Mouse (Mus musculus) right cerebral cortex, adult 18-20 months (tissue): ENCODE data around the gene Tmcc3.
A peak's percentile ranks its signal among the peaks of the same experiment; 100 is the strongest.

ENCODE experiments used
- DNase-seq: peaks from one replicate; pipeline ENCODE4 v3.0.0; 2022; ENCODE audit warnings: mixed read lengths

Tmcc3 gene

GRCm38 (mm10) chr10:94477366-94478225 is 165.8 kb downstream of the Tmcc3 start:
- no peak for DNase-seq

- no peak for DNase-seq
These were observed 167.9 kb downstream of the Tmcc3 start for GRCm38 (mm10) chr10:94479646-94480045.

- peak; percentile 73 for DNase-seq
These were observed 168.8 kb downstream of the Tmcc3 start for GRCm38 (mm10) chr10:94480380-94481101.

GRCm38 (mm10) chr10:94481613-94482012 is 169.9 kb downstream of the Tmcc3 start:
- no peak for DNase-seq

GRCm38 (mm10) chr10:94486179-94486578 is 174.4 kb downstream of the Tmcc3 start:
- no peak for DNase-seq

- no peak for DNase-seq
These were observed 177.8 kb downstream of the Tmcc3 start for GRCm38 (mm10) chr10:94489509-94489908.

- DNase-seq = no peak
These were observed 179.3 kb downstream of the Tmcc3 start for GRCm38 (mm10) chr10:94491006-94491405.

- DNase-seq = peak; percentile 67
These were observed 182.7 kb downstream of the Tmcc3 start for GRCm38 (mm10) chr10:94494403-94494846.

- no peak for DNase-seq
These were observed 183.9 kb downstream of the Tmcc3 start for GRCm38 (mm10) chr10:94495496-94496235.

GRCm38 (mm10) chr10:94496826-94497440 is 185.2 kb downstream of the Tmcc3 start:
- DNase-seq = no peak

GRCm38 (mm10) chr10:94500210-94500876 is 188.6 kb downstream of the Tmcc3 start:
- no peak for DNase-seq

- no peak for DNase-seq
These were observed 189.1 kb downstream of the Tmcc3 start for GRCm38 (mm10) chr10:94500877-94501273.

GRCm38 (mm10) chr10:94501796-94502195 is 190.0 kb downstream of the Tmcc3 start:
- no peak for DNase-seq

GRCm38 (mm10) chr10:94505248-94505772 is 193.6 kb downstream of the Tmcc3 start:
- DNase-seq = no peak

GRCm38 (mm10) chr10:94508863-94509262 is 197.1 kb downstream of the Tmcc3 start:
- DNase-seq = no peak

GRCm38 (mm10) chr10:94512771-94513170 is 201.0 kb downstream of the Tmcc3 start:
- no peak for DNase-seq

GRCm38 (mm10) chr10:94514091-94514505 is 202.3 kb downstream of the Tmcc3 start:
- DNase-seq = no peak

GRCm38 (mm10) chr10:94514506-94515178 is 202.9 kb downstream of the Tmcc3 start:
- peak; percentile 83 for DNase-seq

- peak; percentile 71 for DNase-seq
These were observed 203.4 kb downstream of the Tmcc3 start for GRCm38 (mm10) chr10:94515179-94515545.

GRCm38 (mm10) chr10:94515583-94515982 is 203.8 kb downstream of the Tmcc3 start:
- DNase-seq = no peak

- no peak for DNase-seq
These were observed 208.1 kb downstream of the Tmcc3 start for GRCm38 (mm10) chr10:94519887-94520286.
